Mouse (Mus musculus): ENCODE measurements around the gene Necap1. TPM values are rescaled to one million over a fixed set of nuclear protein-coding genes. Genes with fewer than 3 reads are reported as not detected.

Gene Necap1
- polyA plus RNA-seq (2015; fragmentation: Nextera tagmentation; extraction: Ambion mirVana): 128 and 130 TPM in 2 replicates

- H3K27me3 ChIP-seq: peaks cover 7% of the 10 kb centered on the region; the same call in 1 of the 2 replicates
- H3K4me3 ChIP-seq: peak within 1 kb of the TSS; percentile 87
- H3K9me3 ChIP-seq: no peaks in the 10 kb centered on the region
- peak within 1 kb of the TSS; percentile 91 for H3K27ac ChIP-seq (replicated peaks)
- H3K4me1 ChIP-seq (replicated peaks): peaks cover 31% of the 10 kb centered on the region
- H3K4me2 ChIP-seq: peak within 1 kb of the TSS; percentile 62
- peaks cover 10% of the 10 kb centered on the region; the same call in 1 of the 2 replicates for H3K36me3 ChIP-seq
- peak within 1 kb of the TSS; percentile 90 for H3K9ac ChIP-seq
- ATAC-seq (ENCODE audit: low read depth): peak; percentile 97
- 8% methylated on average over 43 of the region's 43 CpGs for WGBS
Measured at GRCm38 (mm10) chr6:122873871-122874719, at the start of gene Necap1. TSS of gene Necap1 (plus strand) at chr6:122874474.

GRCm38 (mm10) chr6:122825166-122825565 lies 49.1 kb upstream of the Necap1 start:
- ATAC-seq (ENCODE audit: low read depth): no peak
- no peak overlapping the region for H3K4me3 ChIP-seq
- H3K27me3 ChIP-seq: no peaks in the 10 kb centered on the region
- no peaks in the 10 kb centered on the region for H3K9me3 ChIP-seq
- 94% methylated on average over 9 of the region's 9 CpGs for WGBS
- no peak overlapping the region for H3K4me2 ChIP-seq
- H3K9ac ChIP-seq: no peak overlapping the region
- peaks cover 56% of the 10 kb centered on the region for H3K4me1 ChIP-seq (replicated peaks)
- peaks cover 19% of the 10 kb centered on the region for H3K36me3 ChIP-seq
- H3K27ac ChIP-seq (replicated peaks): no peak overlapping the region

GRCm38 (mm10) chr6:122825923-122826742 lies 48.1 kb upstream of the Necap1 start:
- Histone ChIP-seq H3K27me3 (no peaks in the 10 kb centered on the region), H3K4me2 (peak overlapping the region; percentile 63), H3K9ac (peak overlapping the region; percentile 69), H3K36me3 (peaks cover 27% of the 10 kb centered on the region), H3K4me3 (peak overlapping the region; percentile 37), H3K27ac (replicated peaks) (peak overlapping the region; percentile 54), H3K9me3 (no peaks in the 10 kb centered on the region), H3K4me1 (replicated peaks) (peaks cover 46% of the 10 kb centered on the region)
- WGBS: 6% methylated on average over 26 of the region's 29 CpGs
- ATAC-seq (ENCODE audit: low read depth): peak; percentile 58

GRCm38 (mm10) chr6:122828086-122828485 lies 46.2 kb upstream of the Necap1 start:
- Histone ChIP-seq H3K9ac (no peak overlapping the region), H3K4me1 (replicated peaks) (peaks cover 29% of the 10 kb centered on the region), H3K4me2 (no peak overlapping the region), H3K9me3 (no peaks in the 10 kb centered on the region), H3K27ac (replicated peaks) (no peak overlapping the region), H3K36me3 (peaks cover 44% of the 10 kb centered on the region), H3K27me3 (no peaks in the 10 kb centered on the region), H3K4me3 (no peak overlapping the region)
- 45% methylated on average over 13 of the region's 13 CpGs for WGBS
- no peak for ATAC-seq (ENCODE audit: low read depth)

GRCm38 (mm10) chr6:122832880-122833279 lies 41.4 kb upstream of the Necap1 start:
- WGBS: 81% methylated on average over 7 of the region's 7 CpGs
- Histone ChIP-seq H3K36me3 (peaks cover 84% of the 10 kb centered on the region), H3K9me3 (no peaks in the 10 kb centered on the region)

GRCm38 (mm10) chr6:122834365-122834764 lies 39.9 kb upstream of the Necap1 start:
- no peaks in the 10 kb centered on the region for H3K4me1 ChIP-seq (replicated peaks)

More at GRCm38 (mm10) chr6:122832880-122833279, 41.4 kb upstream of the Necap1 start:
- Histone ChIP-seq H3K4me2 (no peak overlapping the region), H3K27me3 (no peaks in the 10 kb centered on the region), H3K9ac (no peak overlapping the region), H3K4me1 (replicated peaks) (no peaks in the 10 kb centered on the region), H3K4me3 (no peak overlapping the region), H3K27ac (replicated peaks) (no peak overlapping the region)
- no peak for ATAC-seq (ENCODE audit: low read depth)

GRCm38 (mm10) chr6:122836974-122837373 lies 37.3 kb upstream of the Necap1 start:
- no peak overlapping the region for H3K4me3 ChIP-seq
- no peak overlapping the region for H3K4me2 ChIP-seq
- H3K27ac ChIP-seq (replicated peaks): no peak overlapping the region
- 95% methylated on average over 3 of the region's 3 CpGs for WGBS
- no peak for ATAC-seq (ENCODE audit: low read depth)
- no peaks in the 10 kb centered on the region for H3K27me3 ChIP-seq
- H3K9me3 ChIP-seq: no peaks in the 10 kb centered on the region
- H3K4me1 ChIP-seq (replicated peaks): no peaks in the 10 kb centered on the region
- H3K9ac ChIP-seq: no peak overlapping the region
- peaks cover 91% of the 10 kb centered on the region for H3K36me3 ChIP-seq

More at GRCm38 (mm10) chr6:122834365-122834764, 39.9 kb upstream of the Necap1 start:
- Histone ChIP-seq H3K27ac (replicated peaks) (no peak overlapping the region), H3K9me3 (no peaks in the 10 kb centered on the region), H3K4me3 (no peak overlapping the region), H3K36me3 (peaks cover 86% of the 10 kb centered on the region), H3K4me2 (no peak overlapping the region), H3K9ac (no peak overlapping the region), H3K27me3 (no peaks in the 10 kb centered on the region)
- WGBS: 69% methylated on average over 4 of the region's 4 CpGs
- ATAC-seq (ENCODE audit: low read depth): no peak

GRCm38 (mm10) chr6:122837539-122837938 lies 36.7 kb upstream of the Necap1 start:
- 83% methylated on average over 5 of the region's 5 CpGs for WGBS
- no peak for ATAC-seq (ENCODE audit: low read depth)

GRCm38 (mm10) chr6:122843759-122844158 lies 30.5 kb upstream of the Necap1 start:
- H3K4me1 ChIP-seq (replicated peaks): no peaks in the 10 kb centered on the region
- no peak overlapping the region for H3K9ac ChIP-seq
- no peak overlapping the region for H3K27ac ChIP-seq (replicated peaks)
- no peaks in the 10 kb centered on the region for H3K9me3 ChIP-seq
- no peak overlapping the region for H3K4me3 ChIP-seq
- no peak for ATAC-seq (ENCODE audit: low read depth)
- WGBS: 73% methylated on average over 6 of the region's 6 CpGs
- no peaks in the 10 kb centered on the region for H3K27me3 ChIP-seq
- no peak overlapping the region for H3K4me2 ChIP-seq
- peaks cover 67% of the 10 kb centered on the region for H3K36me3 ChIP-seq

More at GRCm38 (mm10) chr6:122837539-122837938, 36.7 kb upstream of the Necap1 start:
- no peaks in the 10 kb centered on the region for H3K4me1 ChIP-seq (replicated peaks)
- no peak overlapping the region for H3K27ac ChIP-seq (replicated peaks)
- H3K27me3 ChIP-seq: no peaks in the 10 kb centered on the region
- no peak overlapping the region for H3K4me3 ChIP-seq
- no peak overlapping the region for H3K9ac ChIP-seq
- H3K36me3 ChIP-seq: peaks cover 88% of the 10 kb centered on the region
- H3K9me3 ChIP-seq: no peaks in the 10 kb centered on the region
- no peak overlapping the region for H3K4me2 ChIP-seq

- no peak overlapping the region for H3K4me3 ChIP-seq
- no peaks in the 10 kb centered on the region for H3K4me1 ChIP-seq (replicated peaks)
- H3K9ac ChIP-seq: no peak overlapping the region
- ATAC-seq (ENCODE audit: low read depth): no peak
- 79% methylated on average over 2 of the region's 2 CpGs for WGBS
- no peaks in the 10 kb centered on the region for H3K36me3 ChIP-seq
- H3K27ac ChIP-seq (replicated peaks): no peak overlapping the region
- no peaks in the 10 kb centered on the region for H3K9me3 ChIP-seq
- H3K4me2 ChIP-seq: no peak overlapping the region
- H3K27me3 ChIP-seq: no peaks in the 10 kb centered on the region
Measured at GRCm38 (mm10) chr6:122852696-122853095, 21.6 kb upstream of the Necap1 start.

- Histone ChIP-seq H3K4me2 (no peak overlapping the region), H3K36me3 (no peaks in the 10 kb centered on the region), H3K27ac (replicated peaks) (no peak overlapping the region), H3K4me3 (no peak overlapping the region), H3K9me3 (no peaks in the 10 kb centered on the region), H3K9ac (no peak overlapping the region), H3K4me1 (replicated peaks) (no peaks in the 10 kb centered on the region), H3K27me3 (no peaks in the 10 kb centered on the region)
- WGBS: 82% methylated on average over 12 of the region's 12 CpGs
- no peak for ATAC-seq (ENCODE audit: low read depth)
Measured at GRCm38 (mm10) chr6:122854552-122854951, 19.7 kb upstream of the Necap1 start.

- no peaks in the 10 kb centered on the region for H3K4me1 ChIP-seq (replicated peaks)
- no peaks in the 10 kb centered on the region for H3K27me3 ChIP-seq
- H3K4me3 ChIP-seq: no peak within 1 kb of the TSS
- H3K9me3 ChIP-seq: peaks cover 3% of the 10 kb centered on the region; the same call in 1 of the 2 replicates
- H3K9ac ChIP-seq: no peak within 1 kb of the TSS
- H3K4me2 ChIP-seq: no peak within 1 kb of the TSS
- no peaks in the 10 kb centered on the region for H3K36me3 ChIP-seq
- H3K27ac ChIP-seq (replicated peaks): no peak within 1 kb of the TSS
- 85% methylated on average over 7 of the region's 7 CpGs for WGBS
- ATAC-seq (ENCODE audit: low read depth): no peak
Measured at GRCm38 (mm10) chr6:122855955-122856354, 18.3 kb upstream of the Necap1 start, which contains the start of gene C3ar1. TSS of gene C3ar1 (minus strand) at chr6:122856161.
